Comparison of ENCODE assay signal across 9 mouse cellular contexts in genomic region chr19:21897122-21897827, GRCm38 (mm10).
DNase-seq lines count a peak whose midpoint lies in the region; ATAC-seq lines count a peak whose summit lies in the region.
"Had no signal": no experiment of that assay in that cellular context is flagged by ENCODE, and none has a peak within 500 bp of the region (broad histone marks: within the 10 kb centered on the region; RNA-seq: fewer than 3 reads in every experiment).

No protein-coding gene starts in this region.

- peaks cover 4% of the 10 kb centered on the region; the same call in 1 of the 2 replicates for H3K4me1 ChIP-seq in kidney, embryonic 14.5 days (ENCODE audit: control insufficient read depth, insufficient read depth, low read length)
- H3K4me1 ChIP-seq in heart, embryonic 11.5 days (ENCODE audit: control insufficient read depth, insufficient read depth, low read length), result no peaks in the 10 kb centered on the region
- H3K4me1 ChIP-seq in intestine, embryonic 16.5 days (ENCODE audit: control insufficient read depth, insufficient read depth, low read length), result no peaks in the 10 kb centered on the region
- H3K4me1 ChIP-seq in forebrain, embryonic 13.5 days, result no peaks in the 10 kb centered on the region

- no peak overlapping the region for H3K27ac ChIP-seq in kidney, embryonic 14.5 days (ENCODE audit: low read depth, low read length)
- H3K27ac ChIP-seq in heart, embryonic 11.5 days (ENCODE audit: low read depth, low read length), result peak overlapping the region; percentile 74
- H3K27ac ChIP-seq in intestine, embryonic 16.5 days (ENCODE audit: low read length), result no peak overlapping the region
- H3K27ac ChIP-seq in forebrain, embryonic 13.5 days, result no peak overlapping the region

- no peak overlapping the region for H3K9ac ChIP-seq in kidney, embryonic 14.5 days (ENCODE audit: low read depth, low read length)
- no peak overlapping the region for H3K9ac ChIP-seq in heart, embryonic 11.5 days (ENCODE audit: low read depth, low read length)
- no peak overlapping the region for H3K9ac ChIP-seq in intestine, embryonic 16.5 days (ENCODE audit: low read depth, low read length)
- no peak overlapping the region for H3K9ac ChIP-seq in forebrain, embryonic 13.5 days

- no peaks in the 10 kb centered on the region for H3K27me3 ChIP-seq in kidney, embryonic 14.5 days (ENCODE audit: control insufficient read depth, insufficient read depth, low read length)
- H3K27me3 ChIP-seq in heart, embryonic 11.5 days (ENCODE audit: control insufficient read depth, insufficient read depth, low read length), result no peaks in the 10 kb centered on the region
- no peaks in the 10 kb centered on the region for H3K27me3 ChIP-seq in intestine, embryonic 16.5 days (replicated peaks; ENCODE audit: control insufficient read depth, insufficient read depth, low read length)
- no peaks in the 10 kb centered on the region for H3K27me3 ChIP-seq in forebrain, embryonic 13.5 days

- 75% methylated on average over 7 of the region's 7 CpGs for WGBS in kidney, embryonic 14.5 days
- 46% methylated on average over 7 of the region's 7 CpGs for WGBS in heart, embryonic 11.5 days (ENCODE audit: insufficient replicate concordance)
- 74% methylated on average over 7 of the region's 7 CpGs for WGBS in intestine, embryonic 16.5 days
- WGBS in forebrain, embryonic 13.5 days, result 91% methylated on average over 7 of the region's 7 CpGs

- no peaks in the 10 kb centered on the region for H3K9me3 ChIP-seq in kidney, embryonic 14.5 days (ENCODE audit: control insufficient read depth, low read length)
- H3K9me3 ChIP-seq in heart, embryonic 11.5 days (replicated peaks; ENCODE audit: control insufficient read depth, low read length), result no peaks in the 10 kb centered on the region
- H3K9me3 ChIP-seq in intestine, embryonic 16.5 days (ENCODE audit: control insufficient read depth, low read length), result no peaks in the 10 kb centered on the region
- H3K9me3 ChIP-seq in forebrain, embryonic 13.5 days (replicated peaks), result no peaks in the 10 kb centered on the region
- H3K9me3 ChIP-seq: G1E had no signal

- H3K4me3 ChIP-seq in kidney, embryonic 14.5 days (ENCODE audit: low read length), result no peak overlapping the region
- no peak overlapping the region for H3K4me3 ChIP-seq in heart, embryonic 11.5 days (ENCODE audit: low read depth, low read length)
- H3K4me3 ChIP-seq in intestine, embryonic 16.5 days (ENCODE audit: low read length), result no peak overlapping the region
- no peak overlapping the region for H3K4me3 ChIP-seq in forebrain, embryonic 13.5 days

- no peaks in the 10 kb centered on the region for H3K36me3 ChIP-seq in kidney, embryonic 14.5 days (ENCODE audit: control insufficient read depth, insufficient read depth, low read length)
- H3K36me3 ChIP-seq in heart, embryonic 11.5 days (ENCODE audit: control insufficient read depth, insufficient read depth, low read length), result no peaks in the 10 kb centered on the region
- no peaks in the 10 kb centered on the region for H3K36me3 ChIP-seq in intestine, embryonic 16.5 days (ENCODE audit: control insufficient read depth, insufficient read depth, low read length)
- H3K36me3 ChIP-seq in forebrain, embryonic 13.5 days (ENCODE audit: poor library complexity, severe bottlenecking), result no peaks in the 10 kb centered on the region
- H3K36me3 ChIP-seq: G1E had no signal

- DNase-seq in kidney, adult 11 months, result peak; percentile 53
- DNase-seq in kidney, postnatal 4 days, result peak; percentile 30 to 43
- peak; percentile 62 to 64 for DNase-seq in natural killer cell, adult 2 months (ENCODE audit: low spot score in 2 of 2)

- H3K4me2 ChIP-seq in kidney, embryonic 14.5 days (replicated peaks; ENCODE audit: low read depth, low read length), result no peak overlapping the region
- no peak overlapping the region for H3K4me2 ChIP-seq in heart, embryonic 11.5 days
- H3K4me2 ChIP-seq in intestine, embryonic 16.5 days (ENCODE audit: low read depth, low read length), result no peak overlapping the region
- no peak overlapping the region for H3K4me2 ChIP-seq in forebrain, embryonic 13.5 days

- no peak for ATAC-seq in kidney, embryonic 14.5 days (ENCODE audit: low FRiP score, low TSS enrichment)
- peak; percentile 49; the same call in 1 of the 2 replicates for ATAC-seq in heart, embryonic 11.5 days (replicated peaks; ENCODE audit: insufficient number of reproducible peaks, low FRiP score, low TSS enrichment)
- no peak for ATAC-seq in intestine, embryonic 16.5 days
- ATAC-seq in forebrain, embryonic 13.5 days, result no peak
- ATAC-seq in erythroblast, adult 5-6 weeks (replicated peaks; ENCODE audit: low FRiP score, poor library complexity, severe bottlenecking), result no peak
